Mouse (Mus musculus) forebrain, postnatal 0 days (tissue): ENCODE measurements around the gene Tmem126b. TPM values are rescaled to one million over a fixed set of nuclear protein-coding genes. Genes with fewer than 3 reads are reported as not detected.

Experiments
- ATAC-seq: fragments of 200-750 bp; cut with Nextera tagmentation; 2 replicates; pipeline ENCODE4 v1.8.0; 2017; ENCODE audit warnings: mild to moderate bottlenecking, moderate library complexity
- DNase-seq: peaks from one replicate; pipeline ENCODE4 v3.0.0-alpha.2; 2015
- H3K27ac ChIP-seq: fragments of 300-500 bp; sonication (generic); 2 replicates; pipeline ENCODE4 v1.5.1; 2014; ENCODE audit warnings: low read depth, mild to moderate bottlenecking, antibody characterized with exemption, low read length, moderate library complexity, mixed read lengths
- H3K27me3 ChIP-seq: fragments of 300-500 bp; sonication (generic); 2 replicates; pipeline ENCODE4 v1.6.1; 2014; ENCODE audit warnings: mild to moderate bottlenecking, low read length, mixed read lengths; ENCODE audit not compliant: insufficient read depth
- H3K36me3 ChIP-seq: fragments of 300-500 bp; sonication (generic); 2 replicates; pipeline ENCODE4 v1.6.1; 2014; ENCODE audit warnings: mild to moderate bottlenecking, moderate library complexity; ENCODE audit not compliant: insufficient read depth
- H3K4me1 ChIP-seq: fragments of 300-500 bp; sonication (generic); 2 replicates; pipeline ENCODE4 v1.6.1; 2014; ENCODE audit warnings: antibody characterized with exemption; ENCODE audit not compliant: insufficient read depth
- H3K4me2 ChIP-seq: fragments of 300-500 bp; sonication (generic); 2 replicates; pipeline ENCODE4 v1.6.1; 2014; ENCODE audit warnings: low read depth, mild to moderate bottlenecking, moderate library complexity
- H3K4me3 ChIP-seq: fragments of 300-500 bp; sonication (generic); 2 replicates; pipeline ENCODE4 v1.5.1; 2014; ENCODE audit warnings: low read depth, low read length, mixed read lengths
- H3K9ac ChIP-seq: fragments of 300-500 bp; sonication (generic); 2 replicates; pipeline ENCODE4 v1.6.1; 2014; ENCODE audit warnings: mild to moderate bottlenecking
- H3K9me3 ChIP-seq: fragments of 300-500 bp; sonication (generic); 2 replicates; pipeline ENCODE4 v1.6.1; 2016; ENCODE audit warnings: low read length
- CTCF ChIP-seq: sonication (generic); IDR thresholded peaks from 2 replicates; pipeline ENCODE4 v1.5.1; 2016; ENCODE audit warnings: antibody characterized with exemption, control low read depth, low read depth
- WGBS: fragments of 180-500 bp; shearing (Covaris S2); extraction: QIAGEN DNeasy Blood & Tissue Kit; methylation state at CpG from one replicate; pipeline ENCODE4 v1.1.7; 2014; 5-methylcytosine and 5-hydroxymethylcytosine counted together
- polyA plus RNA-seq: library from polyadenylated mRNA; unstranded; fragments of >200 nt; fragmentation: Nextera tagmentation; extraction: Ambion mirVana; gene quantifications from 2 replicates; pipeline ENCODE4 v1.2.1, GENCODE M21; 2015
- total RNA-seq: library from RNA; depleted of rRNA; stranded (reverse); fragments of >200 nt; gene quantifications from 2 replicates; pipeline ENCODE4 v1.2.3, GENCODE M21; 2014; rRNA removed

Gene Tmem126b
- total RNA-seq (15.2 and 17.4 TPM in 2 replicates), polyA plus RNA-seq (14.5 and 18.2 TPM in 2 replicates)

DNA sequence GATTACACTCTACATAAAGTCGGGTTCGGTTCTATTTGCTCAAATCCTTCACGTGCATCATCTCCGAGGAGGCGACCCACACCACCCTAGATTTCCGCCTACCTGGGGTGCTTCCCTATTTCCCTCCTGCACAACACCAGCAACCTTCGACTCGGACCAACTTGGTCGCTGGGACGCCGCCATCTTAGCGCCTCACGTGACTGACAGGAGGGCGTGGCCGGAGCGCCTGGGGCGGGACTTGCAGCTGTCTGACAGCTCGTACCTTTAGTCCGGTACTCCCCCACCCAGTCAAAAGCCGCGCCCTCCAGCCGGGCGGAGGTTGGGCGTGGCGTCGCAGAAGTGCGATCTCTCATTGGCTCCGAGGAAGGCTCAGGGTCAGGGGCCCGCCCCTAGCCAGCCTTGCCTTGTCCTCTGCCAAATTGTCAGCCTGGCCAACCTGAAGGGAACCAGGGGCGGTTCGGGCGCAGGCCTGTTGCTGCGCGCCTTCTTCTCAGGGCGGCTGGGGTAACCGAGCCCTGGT lies at the start of gene Tmem126b:
TSS of gene Tmem126b (minus strand) at position 209 of the 520 bp plus-strand sequence.
- WGBS: under 1% methylated on average over 36 of the region's 36 CpGs
- H3K27me3 ChIP-seq: no peaks in the 10 kb centered on the region
- H3K9me3 ChIP-seq: no peaks in the 10 kb centered on the region
- H3K9ac ChIP-seq: peak within 1 kb of the TSS; percentile 90
- no peaks in the 10 kb centered on the region for H3K36me3 ChIP-seq
- peak within 1 kb of the TSS; percentile 70 for H3K4me3 ChIP-seq
- peaks cover 7% of the 10 kb centered on the region; the same call in 1 of the 2 replicates for H3K4me1 ChIP-seq
- H3K4me2 ChIP-seq: peak within 1 kb of the TSS; percentile 88
- DNase-seq (peak; percentile 94), ATAC-seq (peak; percentile 98)
- peak within 1 kb of the TSS; percentile 92 for H3K27ac ChIP-seq
- TF ChIP-seq CTCF: no peak

- Histone ChIP-seq H3K4me2 (no peak overlapping the region), H3K27me3 (no peaks in the 10 kb centered on the region), H3K36me3 (no peaks in the 10 kb centered on the region), H3K4me3 (no peak overlapping the region), H3K27ac (no peak overlapping the region), H3K9ac (no peak overlapping the region), H3K4me1 (no peaks in the 10 kb centered on the region), H3K9me3 (no peaks in the 10 kb centered on the region)
- peak; percentile 78 for TF ChIP-seq CTCF
- ATAC-seq: peak; percentile 74
- DNase-seq: peak; percentile 80
These were observed 36.5 kb upstream of the Tmem126b start for GRCm38 (mm10) chr7:90512293-90512692.

DNA sequence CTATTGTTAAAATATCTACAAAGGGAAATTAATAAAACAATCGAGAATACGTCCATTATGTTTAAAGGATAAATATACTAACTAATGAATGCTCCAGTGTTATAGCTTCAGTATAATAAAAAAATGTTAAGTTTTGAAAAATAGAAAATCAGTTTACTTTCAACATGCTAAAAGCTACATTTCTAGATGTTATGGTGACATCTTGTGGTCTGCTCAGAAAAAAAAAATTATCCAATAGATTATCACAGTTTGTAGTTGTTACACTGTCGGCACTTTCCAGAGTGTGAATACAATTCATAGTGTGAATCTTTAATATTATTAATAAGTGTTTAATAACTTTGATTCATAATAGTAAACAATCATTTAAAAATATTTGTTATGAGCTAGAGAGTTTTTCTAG lies 32.3 kb upstream of the Tmem126b start:
- Histone ChIP-seq H3K9me3 (no peaks in the 10 kb centered on the region), H3K36me3 (no peaks in the 10 kb centered on the region), H3K4me2 (no peak overlapping the region), H3K4me1 (no peaks in the 10 kb centered on the region), H3K27ac (no peak overlapping the region), H3K27me3 (no peaks in the 10 kb centered on the region), H3K9ac (no peak overlapping the region), H3K4me3 (no peak overlapping the region)
- DNase-seq: peak; percentile 33
- no peak for ATAC-seq
- peak; percentile 49 for TF ChIP-seq CTCF
- 69% methylated on average over 3 of the region's 3 CpGs for WGBS

DNA sequence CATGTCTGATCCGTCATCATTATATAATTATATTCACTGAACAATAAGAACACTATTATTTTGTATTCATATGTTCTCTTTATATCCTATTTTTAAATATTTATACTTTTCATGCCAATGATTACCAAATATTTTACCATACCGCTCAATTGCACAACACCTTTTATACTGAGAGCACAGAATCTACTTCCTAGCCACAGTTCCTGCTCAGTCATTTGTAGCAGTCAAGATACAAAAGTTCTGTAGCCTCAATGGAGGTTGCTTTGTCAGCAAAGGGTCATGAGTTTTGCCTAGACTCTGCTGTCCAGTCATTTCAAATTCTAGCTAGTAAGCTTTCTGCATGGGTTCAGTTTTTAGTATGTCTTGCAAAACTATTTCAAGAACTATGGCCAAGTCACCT lies 6.8 kb upstream of the Tmem126b start:
- DNase-seq (no peak), ATAC-seq (no peak)
- Histone ChIP-seq H3K36me3 (no peaks in the 10 kb centered on the region), H3K9me3 (no peaks in the 10 kb centered on the region), H3K9ac (no peak overlapping the region), H3K27me3 (no peaks in the 10 kb centered on the region), H3K4me1 (no peaks in the 10 kb centered on the region), H3K4me3 (no peak overlapping the region), H3K27ac (no peak overlapping the region), H3K4me2 (no peak overlapping the region)
- no peak for TF ChIP-seq CTCF
- WGBS: 91% methylated on average over 2 of the region's 2 CpGs

DNA sequence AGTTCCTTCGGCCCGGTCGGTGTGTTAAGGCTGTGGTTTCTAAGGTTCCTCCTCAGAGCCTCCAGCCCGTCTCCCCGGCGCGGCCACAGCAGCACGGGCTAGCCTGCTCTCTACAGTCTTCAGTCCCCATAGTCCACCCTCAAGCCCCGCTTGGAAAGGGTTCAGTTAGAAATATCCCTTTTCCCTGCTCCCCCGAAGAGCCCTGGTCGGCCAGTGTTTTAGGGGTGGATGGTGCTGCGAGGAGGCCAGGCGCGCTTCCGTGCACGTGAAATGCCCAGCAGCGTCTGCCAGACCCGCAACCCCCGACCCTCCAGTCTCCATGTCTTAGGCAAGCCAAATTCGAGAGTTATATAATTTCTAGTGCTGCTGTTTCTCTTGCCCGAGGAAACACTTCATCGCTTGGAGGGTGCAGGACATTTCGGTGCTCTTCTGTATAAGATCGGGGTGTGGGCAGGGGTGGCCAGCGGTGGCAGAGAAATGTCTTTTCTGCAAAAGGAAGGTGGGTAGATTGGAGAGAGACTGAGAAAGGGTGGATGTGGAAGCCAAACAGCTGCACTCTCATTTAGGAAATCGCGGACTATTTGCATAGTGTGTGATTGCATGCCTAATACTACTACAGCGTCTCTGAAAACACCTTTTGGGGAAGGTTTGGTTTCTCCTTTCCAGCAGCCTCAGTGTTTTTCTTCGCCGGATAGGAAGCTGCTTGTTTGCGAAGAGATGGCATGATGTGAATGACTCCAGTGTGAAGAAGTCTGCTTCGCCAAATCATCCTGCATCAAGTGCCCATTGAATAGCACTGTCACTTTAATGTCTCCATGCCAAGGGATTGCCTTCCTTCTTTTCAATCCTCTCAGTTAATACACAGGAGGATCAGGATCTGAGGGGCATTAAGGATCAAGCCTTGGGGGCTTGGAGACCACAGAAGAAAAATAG lies 778 bp upstream of the Tmem126b start, which contains the start of gene Dlg2:
TSS of gene Dlg2 (plus strand) at position 360 of the 933 bp plus-strand sequence.
- no peak for DNase-seq
- Histone ChIP-seq H3K27ac (peak within 1 kb of the TSS; percentile 92), H3K4me2 (peak within 1 kb of the TSS; percentile 88), H3K9me3 (no peaks in the 10 kb centered on the region), H3K4me1 (peaks cover 7% of the 10 kb centered on the region; the same call in 1 of the 2 replicates), H3K27me3 (no peaks in the 10 kb centered on the region), H3K9ac (peak within 1 kb of the TSS; percentile 90), H3K4me3 (peak within 1 kb of the TSS; percentile 70), H3K36me3 (no peaks in the 10 kb centered on the region)
- ATAC-seq: peak; percentile 72
- no peak for TF ChIP-seq CTCF
- 2% methylated on average over 32 of the region's 32 CpGs for whole genome bisulfite sequencing

- no peak overlapping the region for H3K4me3 ChIP-seq
- no peak overlapping the region for H3K4me2 ChIP-seq
- no peak overlapping the region for H3K27ac ChIP-seq
- DNase-seq (no peak), ATAC-seq (no peak)
- peaks cover 8% of the 10 kb centered on the region for H3K36me3 ChIP-seq
- H3K4me1 ChIP-seq: peaks cover 7% of the 10 kb centered on the region; the same call in 1 of the 2 replicates
- H3K9me3 ChIP-seq: no peaks in the 10 kb centered on the region
- no peaks in the 10 kb centered on the region for H3K27me3 ChIP-seq
- WGBS: 67% methylated on average over 2 of the region's 2 CpGs
- H3K9ac ChIP-seq: no peak overlapping the region
- no peak for TF ChIP-seq CTCF
These were observed 2.3 kb downstream of the Tmem126b start for GRCm38 (mm10) chr7:90473511-90473910.

DNA sequence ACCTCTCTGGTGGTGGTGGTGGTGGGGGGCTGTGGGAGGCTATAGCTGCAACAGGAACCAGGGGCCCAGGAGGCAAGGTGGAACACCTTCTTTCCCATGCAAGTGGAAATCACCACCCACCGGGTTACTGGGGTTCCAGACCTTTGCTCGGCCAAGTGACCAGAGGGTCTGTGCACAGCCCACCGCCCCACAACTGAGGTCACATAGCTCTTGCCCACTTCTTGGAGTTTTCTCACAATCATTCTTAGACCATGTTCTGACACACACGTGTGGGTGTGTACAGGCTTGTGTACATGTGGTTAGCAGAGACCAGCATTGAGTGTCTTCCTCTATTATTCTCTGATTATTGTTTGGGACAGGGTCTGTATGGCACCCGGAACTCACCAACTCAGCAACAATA lies 14.4 kb downstream of the Tmem126b start:
- Histone ChIP-seq H3K36me3 (no peaks in the 10 kb centered on the region), H3K4me1 (no peaks in the 10 kb centered on the region), H3K27me3 (no peaks in the 10 kb centered on the region), H3K27ac (no peak overlapping the region), H3K4me2 (no peak overlapping the region), H3K9ac (no peak overlapping the region), H3K9me3 (no peaks in the 10 kb centered on the region), H3K4me3 (no peak overlapping the region)
- 96% methylated on average over 5 of the region's 5 CpGs for WGBS
- DNase-seq: no peak
- ATAC-seq: no peak
- TF ChIP-seq CTCF: no peak
